Mouse (Mus musculus) lung, embryonic 14.5 days (tissue): ENCODE measurements around the gene Rint1. TPM values are rescaled to one million over a fixed set of nuclear protein-coding genes. Genes with fewer than 3 reads are reported as not detected.

Experiments used
- ATAC-seq: fragments of 200-750 bp; cut with Nextera tagmentation; 2 replicates; pipeline ENCODE4 v1.8.0; 2017; ENCODE audit warnings: mild to moderate bottlenecking, moderate TSS enrichment, moderate library complexity; ENCODE audit not compliant: insufficient read depth
- DNase-seq: peaks from one replicate; pipeline ENCODE4 v3.0.0-alpha.2; 2015
- H3K27ac ChIP-seq: fragments of 300-500 bp; sonication (generic); 2 replicates; pipeline ENCODE4 v1.5.1; 2014; ENCODE audit warnings: low read depth, mild to moderate bottlenecking, moderate library complexity
- H3K27me3 ChIP-seq: fragments of 300-500 bp; sonication (generic); 2 replicates; pipeline ENCODE4 v1.6.1; 2014; ENCODE audit warnings: low read length, control low read depth; ENCODE audit not compliant: insufficient read depth
- H3K36me3 ChIP-seq: fragments of 300-500 bp; sonication (generic); 2 replicates; pipeline ENCODE4 v1.6.1; 2014; ENCODE audit warnings: control low read depth; ENCODE audit not compliant: insufficient read depth
- H3K4me1 ChIP-seq: fragments of 300-500 bp; sonication (generic); 2 replicates; pipeline ENCODE4 v1.6.1; 2014; ENCODE audit warnings: antibody characterized with exemption, control low read depth; ENCODE audit not compliant: insufficient read depth
- H3K4me2 ChIP-seq: fragments of 300-500 bp; sonication (generic); 2 replicates; pipeline ENCODE4 v1.6.1; 2014; ENCODE audit warnings: mild to moderate bottlenecking
- H3K4me3 ChIP-seq: fragments of 300-500 bp; sonication (generic); 2 replicates; pipeline ENCODE4 v1.5.1; 2014; ENCODE audit warnings: low read depth, low read length
- H3K9ac ChIP-seq: fragments of 300-500 bp; sonication (generic); 2 replicates; pipeline ENCODE4 v1.6.1; 2014
- H3K9me3 ChIP-seq: fragments of 300-500 bp; sonication (generic); 2 replicates; pipeline ENCODE4 v1.6.1; 2016; ENCODE audit warnings: low read depth, low read length, control low read depth
- CTCF ChIP-seq: IDR thresholded peaks from 2 replicates; pipeline ENCODE4 v1.5.1; 2016; ENCODE audit warnings: antibody characterized with exemption, low read depth
- WGBS: fragments of 180-500 bp; shearing (Covaris S2); extraction: QIAGEN DNeasy Blood & Tissue Kit; methylation state at CpG from one replicate; pipeline ENCODE4 v1.1.7; 2014; 5-methylcytosine and 5-hydroxymethylcytosine counted together
- polyA plus RNA-seq: library from polyadenylated mRNA; unstranded; fragments of >200 nt; fragmentation: Nextera tagmentation; extraction: Ambion mirVana; gene quantifications from 2 replicates; pipeline ENCODE4 v1.2.1, GENCODE M21; 2014

Gene Rint1
- polyA plus RNA-seq, 1 experiment from 2014 or later: 28.1 TPM

- no peaks in the 10 kb centered on the region for H3K27me3 ChIP-seq
- peak within 1 kb of the TSS; percentile 87 for H3K9ac ChIP-seq
- no peak for TF ChIP-seq CTCF
- no peaks in the 10 kb centered on the region for H3K36me3 ChIP-seq
- peak within 1 kb of the TSS; percentile 61 for H3K4me2 ChIP-seq
- peaks cover 5% of the 10 kb centered on the region; the same call in 1 of the 2 replicates for H3K4me1 ChIP-seq
- H3K9me3 ChIP-seq: no peaks in the 10 kb centered on the region
- peak; percentile 93 for ATAC-seq
- H3K4me3 ChIP-seq: peak within 1 kb of the TSS; percentile 94
- peak; percentile 95 for DNase-seq
- peak within 1 kb of the TSS; percentile 38; the same call in 1 of the 2 replicates for H3K27ac ChIP-seq
- WGBS: under 1% methylated on average over 84 of the region's 86 CpGs
These were observed 4.3 kb upstream of the Rint1 start, which contains the start of gene Pus7 for GRCm38 (mm10) chr5:23782931-23783877. TSS of gene Pus7 (minus strand) at chr5:23783711.

- H3K4me1 ChIP-seq: 0 out of 2 replicates have a peak, but pooled peaks cover 4% of the 10 kb centered on the region
- no peak for ATAC-seq
- H3K4me2 ChIP-seq: peak overlapping the region; percentile 71
- H3K36me3 ChIP-seq: peaks cover 15% of the 10 kb centered on the region; the same call in 1 of the 2 replicates
- peak overlapping the region; percentile 88 for H3K4me3 ChIP-seq
- H3K27me3 ChIP-seq: no peaks in the 10 kb centered on the region
- no peak overlapping the region for H3K27ac ChIP-seq
- 36% methylated on average over 3 of the region's 3 CpGs for WGBS
- DNase-seq: no peak
- H3K9me3 ChIP-seq: no peaks in the 10 kb centered on the region
- TF ChIP-seq CTCF: no peak
- H3K9ac ChIP-seq: peak overlapping the region; percentile 91
These were observed 899 bp downstream of the Rint1 start for GRCm38 (mm10) chr5:23788390-23788830.

DNA sequence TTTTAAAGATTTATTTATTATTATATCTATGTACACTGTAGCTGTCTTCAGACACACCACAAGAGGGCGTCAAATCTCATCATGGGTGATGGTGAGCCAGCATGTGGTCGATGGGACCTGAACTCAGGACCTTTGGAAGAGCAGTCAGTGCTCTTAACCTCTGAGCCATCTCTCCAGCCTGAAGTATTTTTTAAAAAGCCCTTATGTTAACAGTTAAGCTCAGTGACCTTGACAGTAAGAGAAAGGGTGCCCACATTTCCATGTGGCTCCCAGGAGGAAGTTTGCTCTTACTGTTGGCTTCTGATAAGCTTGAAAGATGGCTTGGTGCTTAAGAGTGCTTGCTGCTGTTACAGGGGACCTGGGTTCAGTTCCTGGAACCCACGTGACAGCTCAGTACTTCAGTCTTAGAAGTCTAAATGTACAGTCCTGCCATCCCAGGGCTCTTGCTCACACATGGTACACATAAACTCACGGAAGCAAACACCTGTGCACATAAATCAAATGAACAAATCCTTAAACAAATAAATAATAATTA lies 1.6 kb downstream of the Rint1 start:
- Histone ChIP-seq H3K27ac (no peak overlapping the region), H3K4me2 (no peak overlapping the region), H3K9me3 (no peaks in the 10 kb centered on the region), H3K36me3 (peaks cover 19% of the 10 kb centered on the region), H3K27me3 (no peaks in the 10 kb centered on the region), H3K4me3 (no peak overlapping the region), H3K9ac (no peak overlapping the region), H3K4me1 (0 out of 2 replicates have a peak, but pooled peaks cover 4% of the 10 kb centered on the region)
- no peak for ATAC-seq
- no peak for DNase-seq
- WGBS: 76% methylated on average over 4 of the region's 4 CpGs
- peak; percentile 23; the same call in 1 of the 2 replicates for TF ChIP-seq CTCF

DNA sequence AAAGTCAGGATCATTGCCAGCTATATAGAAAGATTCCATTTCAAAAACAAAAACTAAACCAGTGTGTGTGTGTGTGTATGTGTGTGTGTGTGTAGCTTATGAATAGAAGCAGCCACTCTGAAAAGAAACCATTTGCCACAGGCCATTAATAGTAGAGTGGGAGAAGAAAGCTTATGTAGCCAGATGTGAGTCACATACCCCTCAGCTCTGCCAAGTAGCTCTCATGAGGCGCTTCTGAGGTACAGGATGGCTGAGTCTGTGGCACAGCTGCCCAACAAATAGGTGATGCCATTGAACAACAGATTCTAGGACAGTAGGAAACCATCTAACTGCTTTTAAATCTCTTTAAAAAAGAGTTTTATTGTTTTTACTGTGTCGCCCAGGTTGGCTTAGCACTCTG lies 5.2 kb downstream of the Rint1 start:
- DNase-seq: no peak
- Histone ChIP-seq H3K36me3 (peaks cover 36% of the 10 kb centered on the region), H3K4me1 (0 out of 2 replicates have a peak, but pooled peaks cover 4% of the 10 kb centered on the region), H3K4me2 (no peak overlapping the region), H3K4me3 (no peak overlapping the region), H3K27me3 (no peaks in the 10 kb centered on the region), H3K9ac (no peak overlapping the region), H3K9me3 (no peaks in the 10 kb centered on the region), H3K27ac (no peak overlapping the region)
- no peak for ATAC-seq
- WGBS: 93% methylated on average over 2 of the region's 2 CpGs
- no peak for TF ChIP-seq CTCF

DNA sequence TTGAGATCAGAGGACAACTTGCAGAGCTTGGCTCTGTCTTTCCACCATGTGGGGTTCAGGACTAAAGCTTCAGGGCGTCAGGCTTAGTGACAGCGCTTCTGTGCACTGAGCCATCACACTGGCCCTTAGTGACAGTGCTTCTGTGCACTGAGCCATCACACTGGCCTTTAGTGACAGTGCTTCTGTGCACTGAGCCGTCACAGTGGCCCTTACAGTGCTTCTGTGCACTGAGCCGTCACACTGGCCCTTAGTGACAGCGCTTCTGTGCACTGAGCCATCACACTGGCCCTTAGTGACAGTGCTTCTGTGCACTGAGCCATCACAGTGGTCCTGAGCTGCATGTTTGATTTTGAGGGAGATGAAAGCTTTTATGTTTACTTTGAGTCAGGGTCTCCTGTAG lies 27.3 kb downstream of the Rint1 start:
- Histone ChIP-seq H3K9me3 (peaks cover 8% of the 10 kb centered on the region; the same call in 1 of the 2 replicates), H3K4me1 (no peaks in the 10 kb centered on the region), H3K27ac (no peak overlapping the region), H3K9ac (no peak overlapping the region), H3K4me2 (no peak overlapping the region), H3K27me3 (no peaks in the 10 kb centered on the region), H3K4me3 (no peak overlapping the region), H3K36me3 (peaks cover 85% of the 10 kb centered on the region)
- TF ChIP-seq CTCF: no peak
- ATAC-seq (no peak), DNase-seq (no peak)
- 83% methylated on average over 5 of the region's 5 CpGs for WGBS

DNA sequence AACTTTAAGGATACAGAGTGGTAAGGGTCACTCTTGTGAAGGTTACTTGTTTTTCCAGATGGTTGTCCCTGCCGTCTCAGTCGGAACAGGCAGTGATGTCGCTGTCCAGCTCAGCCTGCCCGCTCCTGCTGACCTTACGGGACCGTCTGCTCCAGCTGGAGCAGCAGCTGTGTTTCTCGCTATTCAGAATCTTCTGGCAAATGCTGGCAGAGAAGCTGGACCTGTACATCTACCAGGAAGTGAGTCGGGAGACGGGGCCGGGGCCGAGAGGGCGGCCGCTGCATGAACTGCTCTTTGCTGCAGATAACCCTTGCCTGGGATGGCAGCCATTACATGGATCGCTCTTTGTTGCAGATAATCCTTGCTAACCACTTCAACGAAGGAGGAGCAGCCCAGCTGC lies 29.2 kb downstream of the Rint1 start:
- 84% methylated on average over 15 of the region's 15 CpGs for WGBS
- H3K27ac ChIP-seq: no peak overlapping the region
- no peak for TF ChIP-seq CTCF
- peaks cover 73% of the 10 kb centered on the region for H3K36me3 ChIP-seq
- H3K9ac ChIP-seq: no peak overlapping the region
- no peak overlapping the region for H3K4me2 ChIP-seq
- no peak for ATAC-seq
- no peaks in the 10 kb centered on the region for H3K27me3 ChIP-seq
- no peak for DNase-seq
- peaks cover 8% of the 10 kb centered on the region; the same call in 1 of the 2 replicates for H3K9me3 ChIP-seq
- H3K4me3 ChIP-seq: no peak overlapping the region
- H3K4me1 ChIP-seq: no peaks in the 10 kb centered on the region

DNA sequence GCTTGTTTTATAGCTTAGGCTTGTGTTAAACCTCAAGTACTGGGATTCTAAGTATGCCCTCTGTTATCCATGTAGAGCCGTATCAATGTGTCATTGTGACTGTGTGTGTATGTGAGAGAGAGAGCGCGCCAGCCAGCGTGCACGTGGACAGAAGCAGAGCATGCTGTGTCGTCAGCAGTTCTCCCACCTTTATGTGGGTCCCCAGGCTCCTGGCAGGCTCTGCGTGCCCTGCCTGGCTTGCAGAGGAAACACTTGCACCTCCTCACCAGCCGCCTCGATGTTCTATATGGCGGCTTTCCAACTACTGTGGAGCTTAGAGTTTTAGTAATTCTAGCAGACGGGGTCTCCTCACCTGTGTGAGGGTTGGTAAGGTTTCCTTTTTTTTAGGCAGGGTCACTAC lies 34.8 kb downstream of the Rint1 start:
- ATAC-seq (no peak), DNase-seq (no peak)
- no peaks in the 10 kb centered on the region for H3K27me3 ChIP-seq
- H3K27ac ChIP-seq: no peak overlapping the region
- no peak overlapping the region for H3K4me2 ChIP-seq
- no peaks in the 10 kb centered on the region for H3K9me3 ChIP-seq
- H3K9ac ChIP-seq: no peak overlapping the region
- H3K36me3 ChIP-seq: peaks cover 24% of the 10 kb centered on the region
- TF ChIP-seq CTCF: no peak
- WGBS: 73% methylated on average over 11 of the region's 11 CpGs
- no peak overlapping the region for H3K4me3 ChIP-seq
- H3K4me1 ChIP-seq: no peaks in the 10 kb centered on the region
